Mouse (Mus musculus) spleen, postnatal 10 days (tissue): Measurements from ENCODE around the gene Stat3.
A peak's percentile ranks its signal among the peaks of the same experiment; 100 is the strongest.

ENCODE experiments used
- DNase-seq, 2 experiments: peaks; one replicate each; pipeline ENCODE4 v3.0.0; 2021 to 2022; ENCODE audit warnings: low spot score in 2 of 2

Gene Stat3

GRCm38 (mm10) chr11:100924386-100924919 is 14.9 kb downstream of the Stat3 start:
- DNase-seq, result no peak

GRCm38 (mm10) chr11:100920887-100921624 is 18.3 kb downstream of the Stat3 start:
- DNase-seq, result no peak

GRCm38 (mm10) chr11:100918007-100918406 is 21.3 kb downstream of the Stat3 start:
- DNase-seq, result no peak

GRCm38 (mm10) chr11:100916432-100916971 is 22.8 kb downstream of the Stat3 start:
- DNase-seq, result no peak

- no peak for DNase-seq
Observed at GRCm38 (mm10) chr11:100915063-100915462, 24.3 kb downstream of the Stat3 start.

GRCm38 (mm10) chr11:100914415-100914814 is 24.9 kb downstream of the Stat3 start:
- DNase-seq, result no peak

GRCm38 (mm10) chr11:100912401-100913155 is 26.8 kb downstream of the Stat3 start:
- no peak for DNase-seq

GRCm38 (mm10) chr11:100908567-100908966 is 30.8 kb downstream of the Stat3 start:
- no peak for DNase-seq

- no peak for DNase-seq
Observed at GRCm38 (mm10) chr11:100908112-100908511, 31.2 kb downstream of the Stat3 start.

- no peak for DNase-seq
Observed at GRCm38 (mm10) chr11:100906885-100907284, 32.5 kb downstream of the Stat3 start.

GRCm38 (mm10) chr11:100905929-100906328 is 33.4 kb downstream of the Stat3 start:
- DNase-seq, result no peak

GRCm38 (mm10) chr11:100904580-100905351 is 34.6 kb downstream of the Stat3 start:
- DNase-seq, result no peak

GRCm38 (mm10) chr11:100898441-100899199 is 40.7 kb downstream of the Stat3 start:
- no peak for DNase-seq

- no peak for DNase-seq
Observed at GRCm38 (mm10) chr11:100897294-100898231, 41.8 kb downstream of the Stat3 start.

GRCm38 (mm10) chr11:100896078-100896477 is 43.3 kb downstream of the Stat3 start:
- DNase-seq, result no peak

GRCm38 (mm10) chr11:100894146-100894918 is 45.0 kb downstream of the Stat3 start:
- no peak for DNase-seq

GRCm38 (mm10) chr11:100893482-100893881 is 45.9 kb downstream of the Stat3 start:
- peak; percentile 82 to 94 for DNase-seq

GRCm38 (mm10) chr11:100892435-100892834 is 46.9 kb downstream of the Stat3 start:
- DNase-seq, result no peak
